Mouse (Mus musculus): ENCODE measurements around the gene Vps18. TPM values are rescaled to one million over a fixed set of nuclear protein-coding genes. Genes with fewer than 3 reads are reported as not detected.
A peak's percentile ranks its signal among the peaks of the same experiment; 100 is the strongest.

Gene Vps18
- total RNA-seq, 2 experiments from 2014 or later, result 8.3 to 8.9 TPM

DNA sequence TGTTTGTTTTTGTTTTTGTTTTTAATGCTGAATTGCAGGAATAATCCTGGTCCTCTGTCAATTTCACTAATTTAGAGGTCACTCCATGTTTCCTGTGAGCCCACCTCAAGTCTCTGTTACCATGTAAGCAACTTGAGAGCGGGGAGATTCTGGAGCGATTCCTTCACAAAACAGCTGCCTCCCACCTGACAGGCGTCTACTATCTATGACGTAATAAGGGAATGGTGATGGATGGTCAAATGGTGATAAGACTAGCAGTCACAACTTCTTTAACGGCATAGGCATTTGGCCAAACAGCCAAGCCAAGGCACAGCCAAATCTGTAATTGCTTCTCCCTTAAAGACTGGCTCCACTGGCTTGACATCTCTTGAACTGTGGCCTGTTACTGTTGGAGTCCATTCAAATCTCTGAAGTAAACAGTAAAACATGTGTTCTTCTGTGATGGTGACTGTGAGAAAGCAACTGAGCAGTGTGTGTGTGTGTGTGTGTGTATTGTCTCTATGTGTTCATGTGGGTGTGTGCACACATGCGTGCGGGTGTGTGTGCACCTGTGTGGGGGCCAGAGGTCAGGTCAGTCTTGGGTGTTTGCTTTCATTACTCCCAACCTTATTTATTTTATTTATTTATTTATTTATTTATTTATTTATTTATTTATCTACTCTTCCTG is 6.5 kb upstream of the Vps18 start:
- no peak for DNase-seq
- intact Hi-C loops (cut with DNase I; ENCODE audit: low total_unique reads), result no loop called here

DNA sequence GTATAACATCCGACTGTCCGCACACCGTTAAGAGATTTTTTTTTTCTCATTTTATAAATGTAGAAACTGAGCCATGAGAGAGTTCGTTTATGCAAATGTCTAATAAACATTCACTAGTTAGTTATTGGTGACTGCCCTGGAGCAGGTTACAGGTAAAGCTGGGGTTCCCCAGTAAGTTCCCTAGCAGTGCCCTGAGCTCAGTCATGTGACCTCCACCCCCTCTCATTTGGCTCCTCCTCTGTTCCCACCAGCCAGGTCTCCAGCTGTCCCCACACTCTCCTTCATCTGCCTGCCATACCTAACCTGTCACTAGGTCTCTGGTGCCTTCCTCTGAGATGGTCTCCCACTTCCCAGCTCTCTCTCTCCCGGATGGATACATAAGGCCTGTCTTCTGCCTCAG is 1.2 kb upstream of the Vps18 start:
- no peak for DNase-seq
- intact Hi-C loops (cut with DNase I; ENCODE audit: low total_unique reads), result loop anchor here (2.0 kb wide), 1 partner anchor 37 kb away; no protein-coding TSS in a partner anchor

DNA sequence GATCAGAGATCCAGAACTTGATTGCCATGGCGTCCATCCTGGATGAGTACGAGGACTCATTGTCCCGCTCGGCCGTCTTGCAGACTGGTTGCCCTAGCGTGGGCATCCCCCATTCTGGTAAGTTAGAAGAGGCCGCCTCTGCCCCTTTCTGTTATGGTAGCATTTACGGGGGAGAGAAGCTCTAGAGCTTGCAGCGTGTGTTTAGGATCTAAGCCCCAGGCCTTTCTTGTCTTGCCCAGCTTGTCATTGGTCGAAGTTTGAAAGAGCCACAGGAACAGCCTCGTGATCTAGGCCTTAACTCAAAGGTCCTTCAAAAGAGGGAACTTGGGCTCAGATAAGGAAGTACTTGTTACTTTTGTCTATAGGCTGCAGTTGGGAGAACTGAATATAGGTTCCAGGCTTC is 475 bp downstream of the Vps18 start:
- intact Hi-C loops (cut with DNase I; ENCODE audit: low total_unique reads), result no loop called here
- DNase-seq, result no peak

DNA sequence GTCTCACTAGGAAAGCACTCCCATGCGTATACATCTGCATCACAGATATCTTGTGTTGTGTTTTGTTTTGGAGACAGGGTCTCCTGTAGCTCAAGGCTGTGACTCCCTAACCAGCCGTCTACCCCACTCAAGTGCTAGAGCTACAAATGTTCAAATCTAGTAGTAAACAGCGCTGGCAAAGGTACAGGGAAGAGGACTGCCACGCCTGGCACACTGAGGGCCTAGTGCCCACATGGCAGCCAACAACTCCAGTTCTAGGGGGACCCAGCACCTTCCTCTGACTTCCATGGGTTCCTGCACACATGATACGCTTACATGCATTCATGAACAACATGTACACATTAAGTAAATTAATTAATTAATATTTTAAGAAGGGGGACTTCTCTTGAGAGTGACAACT is 3.7 kb downstream of the Vps18 start:
- intact Hi-C loops (cut with DNase I; ENCODE audit: low total_unique reads), result no loop called here

DNA sequence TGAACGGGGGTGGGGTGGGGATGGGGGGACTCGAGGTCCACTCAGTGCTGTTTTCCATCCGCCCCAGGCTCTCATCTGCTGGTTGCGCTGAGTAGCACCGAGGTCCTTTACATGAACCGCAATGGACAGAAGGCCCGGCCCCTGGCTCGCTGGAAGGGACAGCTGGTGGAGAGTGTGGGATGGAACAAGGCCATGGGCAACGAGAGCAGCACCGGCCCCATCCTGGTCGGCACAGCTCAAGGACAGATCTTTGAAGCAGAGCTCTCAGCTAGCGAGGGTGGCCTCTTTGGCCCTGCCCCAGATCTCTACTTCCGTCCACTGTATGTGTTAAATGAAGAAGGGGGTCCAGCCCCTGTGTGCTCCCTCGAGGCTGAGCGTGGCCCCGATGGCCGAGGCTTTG is 4.3 kb downstream of the Vps18 start:
- intact Hi-C loops (cut with DNase I; ENCODE audit: low total_unique reads), result no loop called here
- no peak for DNase-seq

More for the DNA sequence above, 3.7 kb downstream of the Vps18 start:
- no peak for DNase-seq

DNA sequence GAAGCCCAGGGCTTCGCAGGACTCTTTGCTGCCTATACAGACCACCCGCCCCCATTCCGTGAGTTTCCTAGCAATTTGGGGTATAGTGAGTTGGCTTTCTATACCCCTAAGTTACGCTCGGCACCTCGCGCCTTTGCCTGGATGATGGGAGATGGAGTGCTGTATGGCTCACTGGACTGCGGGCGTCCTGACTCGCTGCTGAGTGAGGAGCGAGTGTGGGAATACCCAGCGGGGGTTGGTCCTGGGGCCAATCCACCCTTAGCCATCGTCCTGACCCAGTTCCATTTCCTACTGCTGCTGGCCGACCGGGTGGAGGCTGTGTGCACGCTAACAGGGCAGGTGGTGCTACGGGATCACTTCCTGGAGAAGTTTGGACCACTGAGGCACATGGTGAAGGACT is 4.8 kb downstream of the Vps18 start:
- intact Hi-C loops (cut with DNase I; ENCODE audit: low total_unique reads), result no loop called here
- DNase-seq, result no peak

DNA sequence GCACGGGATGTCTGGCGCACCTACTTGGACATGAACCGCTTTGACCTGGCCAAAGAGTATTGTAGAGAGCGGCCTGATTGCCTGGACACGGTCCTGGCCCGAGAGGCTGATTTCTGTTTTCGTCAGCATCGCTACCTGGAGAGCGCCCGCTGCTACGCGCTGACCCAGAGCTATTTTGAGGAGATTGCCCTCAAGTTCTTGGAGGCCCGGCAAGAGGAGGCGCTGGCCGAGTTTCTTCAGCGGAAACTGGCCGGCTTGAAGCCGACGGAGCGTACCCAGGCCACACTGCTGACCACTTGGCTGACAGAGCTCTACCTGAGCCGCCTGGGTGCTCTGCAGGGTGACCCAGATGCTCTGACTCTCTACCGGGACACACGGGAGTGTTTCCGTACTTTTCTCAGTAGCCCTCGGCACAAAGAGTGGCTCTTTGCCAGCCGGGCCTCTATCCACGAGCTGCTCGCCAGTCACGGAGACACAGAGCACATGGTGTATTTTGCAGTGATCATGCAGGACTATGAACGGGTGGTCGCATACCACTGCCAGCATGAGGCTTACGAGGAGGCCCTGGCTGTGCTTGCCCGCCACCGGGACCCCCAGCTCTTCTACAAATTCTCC is 5.3 kb downstream of the Vps18 start:
- intact Hi-C loops (cut with DNase I; ENCODE audit: low total_unique reads), result no loop called here
- no peak for DNase-seq

DNA sequence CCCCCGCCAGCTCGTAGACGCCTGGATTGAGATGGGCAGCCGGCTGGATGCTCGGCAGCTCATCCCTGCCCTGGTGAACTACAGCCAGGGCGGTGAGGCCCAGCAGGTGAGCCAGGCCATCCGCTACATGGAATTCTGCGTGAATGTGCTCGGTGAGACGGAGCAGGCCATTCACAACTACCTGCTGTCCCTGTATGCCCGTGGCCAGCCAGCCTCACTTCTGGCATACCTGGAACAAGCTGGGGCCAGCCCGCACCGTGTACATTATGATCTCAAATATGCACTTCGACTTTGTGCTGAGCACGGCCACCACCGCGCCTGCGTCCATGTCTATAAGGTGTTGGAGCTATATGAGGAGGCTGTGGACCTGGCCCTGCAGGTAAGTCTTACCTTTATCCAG is 5.9 kb downstream of the Vps18 start:
- intact Hi-C loops (cut with DNase I; ENCODE audit: low total_unique reads), result no loop called here
- DNase-seq, result no peak

DNA sequence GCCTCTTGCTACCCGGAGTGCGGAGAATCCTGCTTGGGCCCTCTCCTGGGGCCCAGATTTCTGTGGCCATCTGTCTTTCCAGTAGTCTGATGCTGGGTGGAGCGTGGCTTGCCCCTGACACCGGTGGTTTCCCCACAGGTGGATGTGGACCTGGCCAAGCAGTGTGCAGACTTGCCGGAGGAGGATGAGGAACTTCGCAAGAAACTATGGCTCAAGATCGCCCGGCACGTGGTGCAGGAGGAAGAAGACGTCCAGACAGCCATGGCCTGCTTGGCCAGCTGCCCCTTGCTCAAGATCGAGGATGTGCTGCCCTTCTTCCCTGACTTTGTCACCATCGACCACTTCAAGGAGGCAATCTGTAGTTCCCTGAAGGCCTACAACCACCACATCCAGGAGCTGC is 8.2 kb downstream of the Vps18 start:
- DNase-seq, result no peak
- intact Hi-C loops (cut with DNase I; ENCODE audit: low total_unique reads), result loop anchor here (5.0 kb wide), 2 partner anchors 126 to 141 kb away; no protein-coding TSS in a partner anchor

DNA sequence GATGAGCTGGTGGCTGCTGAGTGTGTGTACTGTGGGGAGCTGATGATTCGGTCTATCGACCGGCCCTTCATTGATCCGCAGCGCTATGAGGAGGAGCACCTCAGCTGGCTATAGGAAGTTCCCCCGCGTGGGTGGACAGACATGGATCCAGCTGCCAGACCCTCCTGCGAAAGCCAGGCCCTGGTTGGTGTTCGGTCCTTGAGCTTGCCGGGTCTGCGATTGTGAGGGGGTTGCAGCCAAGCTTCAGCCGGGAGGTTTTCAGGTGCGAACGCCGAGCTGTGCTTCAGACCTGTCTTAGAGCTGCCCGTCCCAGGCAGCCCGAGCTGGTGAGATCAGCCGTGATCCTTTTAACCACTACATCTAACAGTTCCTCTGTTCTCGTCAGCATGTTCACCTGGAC is 9.0 kb downstream of the Vps18 start:
- no peak for DNase-seq
- intact Hi-C loops (cut with DNase I; ENCODE audit: low total_unique reads), result loop anchor here (5.0 kb wide), 2 partner anchors 125 to 140 kb away; no protein-coding TSS in a partner anchor

DNA sequence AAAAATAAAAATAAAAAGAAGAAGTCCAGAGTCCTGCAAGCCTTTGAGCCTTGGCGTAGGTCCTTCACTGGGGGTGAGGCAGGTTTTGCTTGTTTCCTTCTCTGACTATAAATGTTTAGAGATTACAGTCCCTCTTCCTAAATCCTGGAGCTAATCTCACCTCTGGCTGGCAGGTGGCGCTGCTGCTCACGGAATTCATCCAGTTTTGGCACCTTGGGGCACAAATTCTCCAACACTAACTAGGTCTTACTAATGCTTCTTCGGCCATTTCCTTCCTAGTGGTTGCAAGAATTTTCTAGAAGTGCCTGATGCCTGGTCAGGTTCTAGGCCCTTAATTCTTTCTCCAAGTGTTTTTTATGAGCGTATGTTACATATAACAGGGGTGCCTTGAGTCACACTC is 9.8 kb downstream of the Vps18 start:
- intact Hi-C loops (cut with DNase I; ENCODE audit: low total_unique reads), result loop anchor here (5.0 kb wide), 2 partner anchors 124 to 139 kb away; no protein-coding TSS in a partner anchor
- DNase-seq, result peak; percentile 57

DNA sequence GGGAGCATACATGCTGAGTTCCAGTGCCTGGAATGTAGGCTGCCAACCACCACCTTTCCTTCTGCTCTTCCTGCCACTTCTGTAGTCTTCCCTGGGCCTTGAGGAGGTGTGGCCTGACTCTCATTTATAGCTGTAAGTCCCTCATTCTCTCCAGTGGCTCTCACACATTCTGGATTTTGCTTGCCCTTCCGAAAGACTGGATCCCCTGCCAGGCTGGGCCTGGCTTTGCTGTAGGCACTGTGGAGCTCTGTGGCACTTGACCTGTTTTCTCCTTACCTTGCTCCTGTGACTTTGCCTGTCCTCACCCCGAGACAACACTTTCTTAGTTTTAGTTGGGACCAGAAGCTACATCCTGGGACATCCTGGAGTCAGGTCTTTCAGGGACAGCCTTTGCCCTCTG is 10.3 kb downstream of the Vps18 start:
- intact Hi-C loops (cut with DNase I; ENCODE audit: low total_unique reads), result loop anchor here (5.0 kb wide), 2 partner anchors 123 to 138 kb away; no protein-coding TSS in a partner anchor
- DNase-seq, result no peak

DNA sequence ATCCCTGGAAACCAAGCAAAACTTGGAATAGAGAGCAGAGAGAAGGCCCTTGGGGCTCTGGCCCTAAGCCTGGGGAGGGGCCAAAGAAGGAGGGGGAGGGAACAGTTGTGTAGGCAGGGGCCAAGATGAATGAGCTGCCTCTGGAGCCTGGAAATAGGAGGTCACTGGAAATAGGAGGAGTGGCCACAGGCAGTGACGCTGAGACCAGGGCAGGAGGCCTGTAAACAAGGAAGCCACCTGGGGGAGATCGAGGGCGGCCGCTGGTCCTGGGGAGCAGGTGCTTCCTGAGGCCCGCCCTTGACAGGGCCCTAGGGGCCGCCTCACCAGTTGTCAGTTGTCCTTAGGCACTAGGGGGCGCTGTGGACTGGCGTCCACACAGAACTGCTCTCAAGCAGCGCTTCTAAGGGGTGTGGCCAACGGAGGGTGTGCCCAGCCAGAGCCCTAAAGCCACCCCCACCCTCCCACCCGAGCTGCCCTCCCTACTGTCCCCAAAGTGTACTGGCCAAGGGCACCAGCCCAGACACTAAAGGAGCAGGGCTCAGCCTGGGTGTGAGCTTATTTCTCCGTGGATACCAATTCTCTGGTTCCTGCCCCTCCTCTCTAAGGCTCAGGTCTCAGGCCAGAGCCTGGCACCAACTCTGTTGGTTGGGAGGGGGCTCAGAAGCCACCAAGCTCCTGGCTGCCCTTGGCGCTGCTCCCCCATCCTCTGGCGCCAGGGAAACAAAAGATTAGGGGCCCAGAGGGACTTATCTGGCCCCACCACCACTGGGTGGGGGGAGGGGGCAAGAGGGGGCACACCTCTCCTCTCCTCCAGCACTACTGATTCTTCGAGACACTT is 11.7 kb downstream of the Vps18 start:
- peak; percentile 89 for DNase-seq
- intact Hi-C loops (cut with DNase I; ENCODE audit: low total_unique reads), result loop anchor here (5.0 kb wide), 3 partner anchors 37 to 137 kb away; no protein-coding TSS in a partner anchor

DNA sequence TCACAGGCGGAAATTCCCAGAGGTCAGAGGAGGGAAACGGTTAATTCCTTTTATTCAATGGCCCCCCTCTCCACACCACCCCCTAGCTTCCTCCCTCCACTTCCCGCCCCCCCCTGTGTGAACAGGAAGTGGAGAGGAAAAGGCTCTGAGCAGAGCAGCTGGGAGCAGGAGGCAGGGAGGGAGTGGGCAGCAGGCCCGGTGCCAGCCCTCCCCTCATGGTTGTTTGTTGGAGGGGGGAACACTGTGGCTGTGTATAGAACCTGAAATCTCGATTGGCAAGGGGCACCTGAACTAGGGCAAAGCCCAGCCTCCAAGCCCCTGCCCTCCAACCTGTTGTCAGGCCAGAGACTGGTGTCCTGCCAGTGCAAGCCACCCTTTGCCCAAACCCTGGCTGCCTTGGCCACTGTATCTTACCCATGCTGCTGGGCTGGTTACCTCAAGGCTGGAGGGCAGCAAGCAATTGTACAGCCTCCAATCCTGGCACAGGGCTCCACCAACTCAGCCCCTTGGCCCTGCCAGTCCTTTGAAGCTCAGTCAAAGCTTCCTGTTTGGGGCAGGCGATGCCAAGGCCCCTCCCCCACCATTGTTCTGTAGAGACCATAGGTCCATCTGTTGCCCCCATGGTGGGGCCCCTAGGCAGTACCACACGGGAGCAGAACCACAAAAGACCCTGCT is 12.4 kb downstream of the Vps18 start:
- no peak for DNase-seq
- intact Hi-C loops (cut with DNase I; ENCODE audit: low total_unique reads), result loop anchor here (5.0 kb wide), 1 partner anchor 36 kb away; no protein-coding TSS in a partner anchor

DNA sequence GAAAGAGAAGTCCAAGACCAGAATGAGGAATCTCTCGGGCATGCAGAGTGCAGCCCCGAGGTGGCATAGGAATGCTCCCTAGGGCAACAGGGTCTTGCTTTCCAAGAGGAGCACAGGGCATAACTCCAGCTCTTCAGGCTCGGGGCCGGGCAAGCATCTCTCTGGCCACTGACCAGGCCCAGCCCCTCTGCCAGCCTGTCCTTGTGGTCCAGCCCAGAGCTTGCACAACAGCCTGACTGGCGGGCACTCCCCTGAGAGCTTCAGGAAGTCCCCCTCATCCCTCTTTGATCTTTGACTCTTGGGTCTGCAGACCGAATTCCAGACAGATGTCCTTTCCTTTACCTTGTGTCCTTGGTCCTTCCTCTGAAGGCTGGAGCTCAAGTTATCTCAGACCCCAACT is 14.3 kb downstream of the Vps18 start:
- intact Hi-C loops (cut with DNase I; ENCODE audit: low total_unique reads), result loop anchor here (5.0 kb wide), 1 partner anchor 34 kb away; no protein-coding TSS in a partner anchor
- DNase-seq, result no peak

DNA sequence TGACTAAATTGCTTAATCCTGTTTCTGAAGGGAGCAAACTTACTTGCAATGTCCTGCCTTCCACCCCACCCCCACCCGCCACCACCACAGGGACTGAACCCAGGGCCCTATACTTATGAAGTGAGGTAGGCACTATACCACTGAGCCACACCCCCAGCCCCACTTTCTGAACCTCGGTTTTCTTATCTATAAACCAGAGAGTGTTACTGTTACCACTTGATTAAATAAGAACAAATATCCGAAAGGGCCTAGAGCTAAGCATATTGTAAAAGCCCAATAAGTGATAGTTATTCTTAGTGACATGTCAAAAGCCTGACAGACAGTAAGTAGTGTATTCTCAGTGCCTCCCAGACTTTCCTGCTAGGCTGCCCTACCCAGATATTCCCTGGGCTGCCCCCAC is 15.9 kb downstream of the Vps18 start:
- intact Hi-C loops (cut with DNase I; ENCODE audit: low total_unique reads), result loop anchor here (5.0 kb wide), 1 partner anchor 33 kb away; no protein-coding TSS in a partner anchor

DNA sequence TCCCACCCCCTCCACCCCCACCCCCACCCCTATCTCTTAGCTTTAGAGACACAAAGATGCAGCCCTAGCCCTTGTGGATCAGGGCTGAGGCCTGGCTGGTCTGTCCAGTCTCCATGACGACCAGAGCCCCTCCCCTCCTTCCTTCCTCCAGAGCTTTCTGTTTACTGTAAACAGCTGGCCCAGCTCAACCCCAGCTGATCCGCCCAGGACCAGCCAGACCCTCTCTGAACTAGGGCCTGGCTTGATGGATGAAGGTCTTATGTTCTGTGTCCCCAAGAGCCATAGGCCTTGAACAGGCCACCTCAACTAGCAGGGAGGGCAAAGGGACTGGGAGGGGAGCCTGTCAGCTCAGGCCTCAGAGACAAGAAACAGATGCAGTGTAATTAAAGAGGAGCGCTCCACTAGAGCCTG is 16.3 kb downstream of the Vps18 start:
- intact Hi-C loops (cut with DNase I; ENCODE audit: low total_unique reads), result loop anchor here (5.0 kb wide), 1 partner anchor 32 kb away; no protein-coding TSS in a partner anchor
- no peak for DNase-seq

More for the DNA sequence above, 15.9 kb downstream of the Vps18 start:
- DNase-seq, result no peak

DNA sequence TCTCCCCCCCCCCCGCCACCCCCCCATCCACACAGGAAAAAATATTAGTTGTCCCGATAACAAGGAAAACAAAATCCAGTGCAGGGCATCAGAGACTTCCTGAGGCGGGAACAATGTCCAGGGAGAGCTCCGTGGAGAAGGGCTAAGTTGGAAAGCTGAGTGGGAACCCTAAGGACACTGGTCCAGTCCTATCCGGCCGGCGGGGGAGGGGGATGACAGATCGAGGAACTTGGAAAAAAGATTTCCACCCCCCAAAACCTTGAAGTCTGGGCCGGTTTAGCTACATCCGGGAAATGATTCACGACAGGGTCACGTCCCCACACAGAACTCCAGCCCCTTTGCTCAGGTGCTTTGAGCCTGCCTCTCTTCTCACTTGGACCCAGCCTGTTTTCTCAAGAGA is 23.0 kb downstream of the Vps18 start:
- intact Hi-C loops (cut with DNase I; ENCODE audit: low total_unique reads), result no loop called here
- DNase-seq, result no peak

DNA sequence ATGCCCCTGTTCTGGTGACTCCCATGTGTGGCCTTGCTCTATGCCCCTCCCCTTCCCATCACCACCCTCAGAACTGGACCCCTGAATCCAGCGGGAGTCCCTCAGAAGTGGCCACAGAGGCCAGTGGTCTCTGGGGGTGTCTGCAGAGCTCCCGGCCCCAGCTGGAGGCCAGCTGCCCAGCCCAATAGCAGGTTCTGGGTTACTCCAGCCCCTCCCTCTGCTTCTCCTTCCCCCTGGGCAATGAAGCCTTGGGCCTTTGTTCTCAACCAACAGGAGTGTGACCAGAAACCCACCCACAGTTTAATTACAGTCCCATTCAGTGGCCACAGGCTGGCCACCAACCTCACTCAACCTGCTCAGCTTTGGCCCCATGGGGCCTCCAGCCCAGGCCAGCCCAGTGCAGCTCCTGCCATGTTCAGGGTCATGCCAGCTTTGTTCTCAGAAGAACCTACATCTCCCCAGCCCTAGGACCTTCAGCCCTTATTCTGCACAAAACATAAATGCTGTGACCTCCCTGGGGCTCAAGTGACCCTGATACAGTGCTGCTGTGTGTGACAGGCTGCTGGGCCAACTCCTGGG is 23.9 kb downstream of the Vps18 start:
- intact Hi-C loops (cut with DNase I; ENCODE audit: low total_unique reads), result no loop called here
- no peak for DNase-seq
